Mouse (Mus musculus): ENCODE results near the gene Smpdl3b.

- TF ChIP-seq CTCF (IDR thresholded peaks at IDR 0.05; ENCODE audit: control insufficient read depth, insufficient read depth, insufficient read length) (no peak), MAX (IDR thresholded peaks at IDR 0.05) (no peak), MYOG (IDR thresholded peaks at IDR 0.05; ENCODE audit: control insufficient read depth, extremely low read depth, insufficient read length) (no peak), CEBPB (IDR thresholded peaks at IDR 0.05; ENCODE audit: low read depth) (no peak)
These were observed 26.7 kb upstream of the Smpdl3b start for GRCm38 (mm10) chr4:132783732-132784131.
